In genomic region chr6:106455616-106456015, GRCm38 (mm10) we compare ENCODE assay signal across 31 mouse cellular contexts.
A peak's percentile ranks its signal among the peaks of the same experiment; 100 is the strongest.
DNase-seq lines count a peak whose midpoint lies in the region; ATAC-seq and TF ChIP-seq lines count a peak whose summit lies in the region.
"Had no signal": no experiment of that assay in that cellular context is flagged by ENCODE, and none has a peak within 500 bp of the region (broad histone marks: within the 10 kb centered on the region; RNA-seq: fewer than 3 reads in every experiment).

No protein-coding gene starts in this region.

- no peak for TF ChIP-seq CTCF in midbrain, postnatal 0 days (IDR thresholded peaks at IDR 0.05)

- ATAC-seq in embryonic facial prominence, embryonic 14.5 days (ENCODE audit: low read depth) = peak; percentile 63; the same call in 1 of the 2 replicates
- ATAC-seq in midbrain, embryonic 11.5 days (ENCODE audit: low FRiP score) = 0 out of 2 replicates have a peak, but pooled peaks have one; percentile 22
- ATAC-seq in midbrain, postnatal 0 days (ENCODE audit: low FRiP score) = no peak
- ATAC-seq in forebrain, embryonic 14.5 days = peak; percentile 88
- peak; percentile 27; the same call in 1 of the 2 replicates for ATAC-seq in midbrain, embryonic 14.5 days (ENCODE audit: low FRiP score, low TSS enrichment)
- ATAC-seq: hindbrain, postnatal 0 days; intestine, embryonic 16.5 days; liver, embryonic 12.5 days; liver, postnatal 0 days had no signal

- H3K9ac ChIP-seq in embryonic facial prominence, embryonic 14.5 days (ENCODE audit: low read depth, low read length) = no peak overlapping the region
- H3K9ac ChIP-seq in midbrain, embryonic 11.5 days (ENCODE audit: low read length) = no peak overlapping the region
- H3K9ac ChIP-seq in midbrain, postnatal 0 days (replicated peaks; ENCODE audit: low read length, poor library complexity, severe bottlenecking) = no peak overlapping the region
- H3K9ac ChIP-seq in forebrain, embryonic 14.5 days (ENCODE audit: low read length) = no peak overlapping the region
- H3K9ac ChIP-seq in midbrain, embryonic 14.5 days (replicated peaks; ENCODE audit: low read length) = no peak overlapping the region
- H3K9ac ChIP-seq: embryonic facial prominence, embryonic 13.5 days; liver, embryonic 12.5 days; liver, postnatal 0 days; neural tube, embryonic 15.5 days; stomach, embryonic 15.5 days had no signal

- H3K4me3 ChIP-seq in embryonic facial prominence, embryonic 14.5 days (ENCODE audit: low read depth, low read length) = no peak overlapping the region
- no peak overlapping the region for H3K4me3 ChIP-seq in embryonic facial prominence, embryonic 10.5 days
- H3K4me3 ChIP-seq in midbrain, embryonic 11.5 days (ENCODE audit: low read depth, low read length) = no peak overlapping the region
- no peak overlapping the region for H3K4me3 ChIP-seq in midbrain, postnatal 0 days (ENCODE audit: low read depth, low read length)
- no peak overlapping the region for H3K4me3 ChIP-seq in forebrain, embryonic 14.5 days (ENCODE audit: low read depth, low read length)
- no peak overlapping the region for H3K4me3 ChIP-seq in midbrain, embryonic 14.5 days (replicated peaks; ENCODE audit: low read depth, low read length)
- H3K4me3 ChIP-seq: embryonic facial prominence, embryonic 13.5 days; liver, embryonic 12.5 days; neural tube, embryonic 15.5 days; stomach, embryonic 15.5 days had no signal

- H3K4me2 ChIP-seq in embryonic facial prominence, embryonic 14.5 days (ENCODE audit: low read depth, low read length) = no peak overlapping the region
- no peak overlapping the region for H3K4me2 ChIP-seq in midbrain, embryonic 11.5 days
- H3K4me2 ChIP-seq in midbrain, postnatal 0 days (ENCODE audit: low read depth, low read length, poor library complexity, severe bottlenecking) = no peak overlapping the region
- H3K4me2 ChIP-seq in forebrain, embryonic 14.5 days (ENCODE audit: low read length) = no peak overlapping the region
- no peak overlapping the region for H3K4me2 ChIP-seq in midbrain, embryonic 14.5 days (ENCODE audit: low read length)
- H3K4me2 ChIP-seq: embryonic facial prominence, embryonic 13.5 days; heart, embryonic 11.5 days; liver, embryonic 12.5 days; neural tube, embryonic 15.5 days; stomach, embryonic 15.5 days had no signal

- H3K9me3 ChIP-seq in embryonic facial prominence, embryonic 14.5 days (ENCODE audit: control insufficient read depth, low read length) = no peaks in the 10 kb centered on the region
- H3K9me3 ChIP-seq in embryonic facial prominence, embryonic 10.5 days = no peaks in the 10 kb centered on the region
- no peaks in the 10 kb centered on the region for H3K9me3 ChIP-seq in midbrain, embryonic 11.5 days (ENCODE audit: control insufficient read depth, low read length)
- no peaks in the 10 kb centered on the region for H3K9me3 ChIP-seq in midbrain, postnatal 0 days (ENCODE audit: low read length)
- H3K9me3 ChIP-seq in forebrain, embryonic 14.5 days (replicated peaks; ENCODE audit: control insufficient read depth, low read length) = no peaks in the 10 kb centered on the region
- no peaks in the 10 kb centered on the region for H3K9me3 ChIP-seq in midbrain, embryonic 14.5 days (ENCODE audit: control insufficient read depth, low read length)
- H3K9me3 ChIP-seq: embryonic facial prominence, embryonic 13.5 days; liver, embryonic 12.5 days; neural tube, embryonic 15.5 days; stomach, embryonic 15.5 days had no signal

- WGBS in embryonic facial prominence, embryonic 14.5 days = 60% methylated on average over 3 of the region's 3 CpGs
- WGBS in embryonic facial prominence, embryonic 10.5 days = 88% methylated on average over 3 of the region's 3 CpGs
- 75% methylated on average over 3 of the region's 3 CpGs for WGBS in midbrain, embryonic 11.5 days
- WGBS in midbrain, postnatal 0 days = 61% methylated on average over 3 of the region's 3 CpGs
- 46% methylated on average over 3 of the region's 3 CpGs for WGBS in forebrain, embryonic 14.5 days
- WGBS in midbrain, embryonic 14.5 days = 74% methylated on average over 3 of the region's 3 CpGs

- no peaks in the 10 kb centered on the region for H3K27me3 ChIP-seq in embryonic facial prominence, embryonic 14.5 days (replicated peaks; ENCODE audit: control insufficient read depth, insufficient read depth, low read length)
- no peaks in the 10 kb centered on the region for H3K27me3 ChIP-seq in embryonic facial prominence, embryonic 10.5 days (replicated peaks; ENCODE audit: low read depth, poor library complexity, severe bottlenecking)
- no peaks in the 10 kb centered on the region for H3K27me3 ChIP-seq in midbrain, embryonic 11.5 days (ENCODE audit: control insufficient read depth, insufficient read depth, low read length)
- H3K27me3 ChIP-seq in midbrain, postnatal 0 days (ENCODE audit: insufficient read depth, low read length) = no peaks in the 10 kb centered on the region
- H3K27me3 ChIP-seq in forebrain, embryonic 14.5 days (replicated peaks; ENCODE audit: control insufficient read depth, insufficient read depth, low read length) = no peaks in the 10 kb centered on the region
- no peaks in the 10 kb centered on the region for H3K27me3 ChIP-seq in midbrain, embryonic 14.5 days (ENCODE audit: control insufficient read depth, insufficient read depth, low read length)
- H3K27me3 ChIP-seq: embryonic facial prominence, embryonic 13.5 days; liver, embryonic 12.5 days; neural tube, embryonic 15.5 days; stomach, embryonic 15.5 days had no signal

- no peak overlapping the region for H3K27ac ChIP-seq in embryonic facial prominence, embryonic 14.5 days (replicated peaks; ENCODE audit: low read depth, low read length)
- H3K27ac ChIP-seq in embryonic facial prominence, embryonic 10.5 days (replicated peaks) = no peak overlapping the region
- H3K27ac ChIP-seq in midbrain, embryonic 11.5 days (ENCODE audit: low read depth, low read length) = no peak overlapping the region
- H3K27ac ChIP-seq in midbrain, postnatal 0 days (ENCODE audit: low read depth, low read length) = no peak overlapping the region
- H3K27ac ChIP-seq in forebrain, embryonic 14.5 days (ENCODE audit: low read depth, low read length) = no peak overlapping the region
- H3K27ac ChIP-seq in midbrain, embryonic 14.5 days (replicated peaks; ENCODE audit: low read depth, low read length) = 0 out of 2 replicates have a peak overlapping the region, but pooled peaks have one; percentile 14
- H3K27ac ChIP-seq: embryonic facial prominence, embryonic 13.5 days; hindbrain, postnatal 0 days; kidney, postnatal 0 days; liver, embryonic 12.5 days; neural tube, embryonic 15.5 days; stomach, embryonic 15.5 days had no signal

- H3K4me1 ChIP-seq in embryonic facial prominence, embryonic 14.5 days (ENCODE audit: control insufficient read depth, insufficient read depth, low read length) = no peaks in the 10 kb centered on the region
- no peaks in the 10 kb centered on the region for H3K4me1 ChIP-seq in embryonic facial prominence, embryonic 10.5 days
- H3K4me1 ChIP-seq in midbrain, embryonic 11.5 days (ENCODE audit: control insufficient read depth, insufficient read depth, low read length) = no peaks in the 10 kb centered on the region
- no peaks in the 10 kb centered on the region for H3K4me1 ChIP-seq in midbrain, postnatal 0 days (ENCODE audit: insufficient read depth, low read length)
- H3K4me1 ChIP-seq in forebrain, embryonic 14.5 days (ENCODE audit: control insufficient read depth, insufficient read depth, low read length) = no peaks in the 10 kb centered on the region; the same call in 1 of the 2 replicates
- H3K4me1 ChIP-seq in midbrain, embryonic 14.5 days (ENCODE audit: control insufficient read depth, insufficient read depth, low read length) = 0 out of 2 replicates have a peak, but pooled peaks cover 10% of the 10 kb centered on the region
- H3K4me1 ChIP-seq: embryonic facial prominence, embryonic 13.5 days; liver, embryonic 12.5 days; stomach, embryonic 15.5 days had no signal

- no peaks in the 10 kb centered on the region for H3K36me3 ChIP-seq in embryonic facial prominence, embryonic 14.5 days (ENCODE audit: control insufficient read depth, insufficient read depth, low read length)
- no peaks in the 10 kb centered on the region for H3K36me3 ChIP-seq in embryonic facial prominence, embryonic 10.5 days (replicated peaks)
- no peaks in the 10 kb centered on the region for H3K36me3 ChIP-seq in midbrain, embryonic 11.5 days (ENCODE audit: control insufficient read depth, insufficient read depth, low read length)
- H3K36me3 ChIP-seq in midbrain, postnatal 0 days (ENCODE audit: insufficient read depth, low read length) = no peaks in the 10 kb centered on the region
- no peaks in the 10 kb centered on the region for H3K36me3 ChIP-seq in forebrain, embryonic 14.5 days (ENCODE audit: control insufficient read depth, insufficient read depth, low read length)
- H3K36me3 ChIP-seq in midbrain, embryonic 14.5 days (ENCODE audit: control insufficient read depth, insufficient read depth, low read length) = no peaks in the 10 kb centered on the region
- H3K36me3 ChIP-seq: embryonic facial prominence, embryonic 13.5 days; liver, embryonic 12.5 days; neural tube, embryonic 15.5 days; stomach, embryonic 15.5 days had no signal

- DNase-seq in embryonic facial prominence, embryonic 14.5 days (ENCODE audit: low spot score) = peak; percentile 22
- DNase-seq in embryonic facial prominence, embryonic 10.5 days (ENCODE audit: low spot score) = no peak
- DNase-seq in midbrain, embryonic 11.5 days (ENCODE audit: low spot score, missing footprints) = no peak
- DNase-seq in midbrain, postnatal 0 days (ENCODE audit: low spot score) = no peak
- peak; percentile 42 for DNase-seq in forebrain, embryonic 14.5 days (ENCODE audit: low spot score)
- DNase-seq in midbrain, embryonic 14.5 days = peak; percentile 56
- no peak for DNase-seq in thymus, postnatal 14 days
- no peak for DNase-seq in adrenal gland, adult 18-20 months (ENCODE audit: low spot score in 2 of 2)
- DNase-seq: adrenal gland, postnatal 36 days; cerebellum, adult 2 months; cerebellum, postnatal 25 days; gastrocnemius, postnatal 36 days; heart, adult 18-20 months; heart, postnatal 4 days; kidney, adult 8-10 months; kidney, postnatal 4 days; layer of hippocampus, postnatal 36 days; left cerebral cortex, postnatal 4 days; liver, postnatal 0 days; lung, postnatal 36 days; retina, postnatal 1 day; right cerebral cortex, postnatal 14 days; thymus, postnatal 25 days had no signal

Comparison
In these comparisons a context has a peak if more than half of its experiments do, and no peak if none do; other contexts are left out.
1. DNase-seq: peak in embryonic facial prominence, embryonic 14.5 days (single experiment), forebrain, embryonic 14.5 days (single experiment) and midbrain, embryonic 14.5 days (single experiment); none in embryonic facial prominence, embryonic 10.5 days (single experiment), midbrain, embryonic 11.5 days (single experiment), midbrain, postnatal 0 days (single experiment), thymus, postnatal 14 days (single experiment) and adrenal gland, adult 18-20 months (0 of 2).